Mouse (Mus musculus) cerebellum, adult 2 months (tissue): ENCODE data around the gene P3h3.

Experiments used
- CTCF ChIP-seq: fragments of 200-500 bp; IDR thresholded peaks from 2 replicates; pipeline ENCODE4 v1.5.1; 2011; ENCODE audit warnings: low read depth, mild to moderate bottlenecking, control low read depth, low read length, moderate library complexity, borderline replicate concordance; ENCODE audit not compliant: insufficient read depth
- POLR2A ChIP-seq: fragments of 200-500 bp; IDR thresholded peaks from 2 replicates; pipeline ENCODE4 v1.6.1; 2011; ENCODE audit warnings: low read length, control low read depth, borderline replicate concordance; ENCODE audit not compliant: insufficient read depth

DNA sequence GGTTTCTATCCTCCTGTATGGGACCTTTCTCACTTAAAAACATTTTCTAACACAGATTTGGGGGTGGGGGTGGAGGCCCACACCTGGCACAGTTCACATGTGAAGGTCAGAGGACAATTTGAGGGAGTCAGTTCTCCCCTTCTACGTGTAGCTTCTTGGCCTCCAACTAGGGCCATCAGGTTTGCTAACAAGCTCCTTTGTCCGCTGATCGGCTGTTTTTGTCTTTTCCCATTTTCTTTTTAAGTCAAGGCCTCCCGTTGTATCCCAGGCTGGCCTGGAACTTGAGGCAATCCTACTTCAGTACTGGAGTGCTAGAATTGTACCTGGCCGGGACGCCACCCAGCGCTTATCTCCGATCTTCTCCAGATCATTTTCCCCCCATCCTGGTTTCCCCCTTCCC lies 25.9 kb downstream of the P3h3 start:
- TF ChIP-seq CTCF (no peak), POLR2A (no peak)
